Mouse (Mus musculus) heart, embryonic 16.5 days (tissue): Measurements from ENCODE around the gene Cdc42. TPM values are rescaled to one million over a fixed set of nuclear protein-coding genes. Genes with fewer than 3 reads are reported as not detected.

Experiments
- ATAC-seq: fragments of 200-750 bp; cut with Nextera tagmentation; replicated peaks from 2 replicates; pipeline ENCODE4 v1.8.0; 2017; ENCODE audit warnings: moderate number of reproducible peaks; ENCODE audit not compliant: insufficient read depth, low FRiP score; ENCODE audit errors: extremely low read depth
- H3K27ac ChIP-seq: fragments of 300-500 bp; sonication (generic); 2 replicates; pipeline ENCODE4 v1.5.1; 2014; ENCODE audit warnings: mild to moderate bottlenecking, low read length, control low read depth, moderate library complexity
- H3K27me3 ChIP-seq: fragments of 300-500 bp; sonication (generic); 2 replicates; pipeline ENCODE4 v1.6.1; 2014; ENCODE audit warnings: low read length, mixed read lengths; ENCODE audit not compliant: control insufficient read depth, insufficient read depth
- H3K36me3 ChIP-seq: fragments of 300-500 bp; sonication (generic); 2 replicates; pipeline ENCODE4 v1.6.1; 2014; ENCODE audit not compliant: control insufficient read depth, insufficient read depth
- H3K4me1 ChIP-seq: fragments of 300-500 bp; sonication (generic); 2 replicates; pipeline ENCODE4 v1.6.1; 2014; ENCODE audit warnings: low read length, mixed read lengths; ENCODE audit not compliant: control insufficient read depth, insufficient read depth
- H3K4me2 ChIP-seq: fragments of 300-500 bp; sonication (generic); 2 replicates; pipeline ENCODE4 v1.6.1; 2014; ENCODE audit warnings: low read depth, mild to moderate bottlenecking, control low read depth, low read length
- H3K4me3 ChIP-seq: fragments of 300-500 bp; sonication (generic); 2 replicates; pipeline ENCODE4 v1.5.1; 2014; ENCODE audit warnings: mild to moderate bottlenecking, control low read depth, low read length
- H3K9ac ChIP-seq: fragments of 300-500 bp; sonication (generic); 2 replicates; pipeline ENCODE4 v1.6.1; 2014; ENCODE audit warnings: low read length, control low read depth
- H3K9me3 ChIP-seq: fragments of 300-500 bp; sonication (generic); replicated peaks from 2 replicates; pipeline ENCODE4 v1.6.1; 2016; ENCODE audit warnings: low read length; ENCODE audit not compliant: control insufficient read depth
- WGBS: fragments of 180-500 bp; shearing (Covaris S2); extraction: QIAGEN DNeasy Blood & Tissue Kit; methylation state at CpG from one replicate; pipeline ENCODE4 v1.1.7; 2014; 5-methylcytosine and 5-hydroxymethylcytosine counted together
- polyA plus RNA-seq: library from polyadenylated mRNA; unstranded; fragments of >200 nt; fragmentation: Nextera tagmentation; extraction: Ambion mirVana; gene quantifications from 2 replicates; pipeline ENCODE4 v1.2.1, GENCODE M21; 2015

Gene Cdc42
- polyA plus RNA-seq, 1 experiment from 2014 or later: 514 TPM

- no peak for ATAC-seq
- H3K36me3 ChIP-seq: no peaks in the 10 kb centered on the region
- no peaks in the 10 kb centered on the region for H3K27me3 ChIP-seq
- H3K9me3 ChIP-seq: no peaks in the 10 kb centered on the region
- H3K4me1 ChIP-seq: no peaks in the 10 kb centered on the region
- no peak overlapping the region for H3K4me2 ChIP-seq
- 74% methylated on average over 4 of the region's 4 CpGs for WGBS
- H3K27ac ChIP-seq: no peak overlapping the region
- H3K4me3 ChIP-seq: no peak overlapping the region
- no peak overlapping the region for H3K9ac ChIP-seq
Observed at GRCm38 (mm10) chr4:137297611-137298010, 59.9 kb downstream of the Cdc42 start.

GRCm38 (mm10) chr4:137294951-137295350 lies 62.6 kb downstream of the Cdc42 start:
- H3K27me3 ChIP-seq: no peaks in the 10 kb centered on the region
- no peaks in the 10 kb centered on the region for H3K36me3 ChIP-seq
- H3K4me3 ChIP-seq: no peak overlapping the region
- 76% methylated on average over 8 of the region's 8 CpGs for WGBS
- H3K9ac ChIP-seq: no peak overlapping the region
- no peak overlapping the region for H3K27ac ChIP-seq
- no peaks in the 10 kb centered on the region for H3K9me3 ChIP-seq
- no peak overlapping the region for H3K4me2 ChIP-seq
- H3K4me1 ChIP-seq: no peaks in the 10 kb centered on the region
- no peak for ATAC-seq

GRCm38 (mm10) chr4:137294474-137294873 lies 63.0 kb downstream of the Cdc42 start:
- Histone ChIP-seq H3K27me3 (no peaks in the 10 kb centered on the region), H3K4me2 (no peak overlapping the region), H3K36me3 (no peaks in the 10 kb centered on the region), H3K9me3 (no peaks in the 10 kb centered on the region), H3K9ac (no peak overlapping the region), H3K27ac (no peak overlapping the region), H3K4me1 (no peaks in the 10 kb centered on the region), H3K4me3 (no peak overlapping the region)
- WGBS: 64% methylated on average over 5 of the region's 5 CpGs
- ATAC-seq: no peak

- no peak overlapping the region for H3K4me3 ChIP-seq
- no peaks in the 10 kb centered on the region for H3K9me3 ChIP-seq
- ATAC-seq: no peak
- H3K9ac ChIP-seq: no peak overlapping the region
- H3K27ac ChIP-seq: no peak overlapping the region
- WGBS: 73% methylated on average over 7 of the region's 7 CpGs
- H3K27me3 ChIP-seq: no peaks in the 10 kb centered on the region
- H3K36me3 ChIP-seq: no peaks in the 10 kb centered on the region
- H3K4me1 ChIP-seq: no peaks in the 10 kb centered on the region
- no peak overlapping the region for H3K4me2 ChIP-seq
Observed at GRCm38 (mm10) chr4:137294032-137294431, 63.5 kb downstream of the Cdc42 start.

GRCm38 (mm10) chr4:137292625-137293024 lies 64.9 kb downstream of the Cdc42 start:
- WGBS: 80% methylated on average over 7 of the region's 7 CpGs
- no peaks in the 10 kb centered on the region for H3K4me1 ChIP-seq
- no peak overlapping the region for H3K4me2 ChIP-seq
- no peaks in the 10 kb centered on the region for H3K36me3 ChIP-seq
- H3K9me3 ChIP-seq: no peaks in the 10 kb centered on the region
- H3K9ac ChIP-seq: no peak overlapping the region
- H3K27me3 ChIP-seq: no peaks in the 10 kb centered on the region
- no peak for ATAC-seq
- no peak overlapping the region for H3K27ac ChIP-seq
- H3K4me3 ChIP-seq: no peak overlapping the region

GRCm38 (mm10) chr4:137290250-137290649 lies 67.3 kb downstream of the Cdc42 start:
- WGBS: 72% methylated on average over 3 of the region's 3 CpGs
- Histone ChIP-seq H3K36me3 (no peaks in the 10 kb centered on the region), H3K27me3 (no peaks in the 10 kb centered on the region), H3K4me3 (no peak overlapping the region), H3K4me2 (no peak overlapping the region), H3K27ac (no peak overlapping the region), H3K9ac (no peak overlapping the region), H3K4me1 (no peaks in the 10 kb centered on the region), H3K9me3 (no peaks in the 10 kb centered on the region)
- ATAC-seq: no peak

- ATAC-seq: no peak
- Histone ChIP-seq H3K27me3 (peaks cover 1% of the 10 kb centered on the region), H3K4me3 (no peak overlapping the region), H3K36me3 (no peaks in the 10 kb centered on the region), H3K9ac (no peak overlapping the region), H3K9me3 (no peaks in the 10 kb centered on the region), H3K27ac (no peak overlapping the region), H3K4me1 (no peaks in the 10 kb centered on the region), H3K4me2 (no peak overlapping the region)
- 85% methylated on average over 6 of the region's 6 CpGs for WGBS
Observed at GRCm38 (mm10) chr4:137289701-137290100, 67.8 kb downstream of the Cdc42 start.

GRCm38 (mm10) chr4:137287818-137288217 lies 69.7 kb downstream of the Cdc42 start:
- 3% methylated on average over 4 of the region's 4 CpGs for WGBS
- H3K9ac ChIP-seq: no peak overlapping the region
- no peak overlapping the region for H3K27ac ChIP-seq
- no peak overlapping the region for H3K4me2 ChIP-seq
- H3K9me3 ChIP-seq: no peaks in the 10 kb centered on the region
- peaks cover 2% of the 10 kb centered on the region; the same call in 1 of the 2 replicates for H3K4me1 ChIP-seq
- H3K27me3 ChIP-seq: peaks cover 12% of the 10 kb centered on the region
- no peak overlapping the region for H3K4me3 ChIP-seq
- H3K36me3 ChIP-seq: no peaks in the 10 kb centered on the region
- ATAC-seq: no peak

GRCm38 (mm10) chr4:137287206-137287605 lies 70.3 kb downstream of the Cdc42 start:
- no peaks in the 10 kb centered on the region for H3K9me3 ChIP-seq
- no peak overlapping the region for H3K9ac ChIP-seq
- H3K4me2 ChIP-seq: no peak overlapping the region
- peaks cover 16% of the 10 kb centered on the region for H3K27me3 ChIP-seq
- WGBS: 71% methylated on average over 13 of the region's 13 CpGs
- peaks cover 2% of the 10 kb centered on the region; the same call in 1 of the 2 replicates for H3K4me1 ChIP-seq
- no peak overlapping the region for H3K27ac ChIP-seq
- H3K36me3 ChIP-seq: no peaks in the 10 kb centered on the region
- ATAC-seq: no peak
- H3K4me3 ChIP-seq: no peak overlapping the region

- Histone ChIP-seq H3K9ac (no peak overlapping the region), H3K4me3 (no peak overlapping the region), H3K27ac (no peak overlapping the region), H3K27me3 (peaks cover 22% of the 10 kb centered on the region), H3K4me1 (peaks cover 2% of the 10 kb centered on the region; the same call in 1 of the 2 replicates), H3K4me2 (no peak overlapping the region), H3K9me3 (no peaks in the 10 kb centered on the region), H3K36me3 (no peaks in the 10 kb centered on the region)
- no peak for ATAC-seq
- 54% methylated on average over 8 of the region's 8 CpGs for WGBS
Observed at GRCm38 (mm10) chr4:137286662-137286953, 70.9 kb downstream of the Cdc42 start.
